Mouse (Mus musculus) heart, embryonic 13.5 days (tissue): ENCODE data around the gene Sigmar1. TPM values are rescaled to one million over a fixed set of nuclear protein-coding genes. Genes with fewer than 3 reads are reported as not detected.
"Not testable (repeated sequence)": the region's sequence is repeated elsewhere in the genome, so short reads cannot be mapped to it uniquely, and the experiment has no call there.

Experiments
- ATAC-seq: fragments of 200-750 bp; cut with Nextera tagmentation; 2 replicates; pipeline ENCODE4 v1.8.0; 2017; ENCODE audit warnings: moderate TSS enrichment; ENCODE audit not compliant: insufficient number of reproducible peaks, low FRiP score, low TSS enrichment; ENCODE audit errors: extremely low read depth
- H3K27ac ChIP-seq: fragments of 300-500 bp; sonication (generic); replicated peaks from 2 replicates; pipeline ENCODE4 v1.5.1; 2015; ENCODE audit warnings: moderate library complexity, mild to moderate bottlenecking, inconsistent platforms
- H3K27me3 ChIP-seq: fragments of 300-500 bp; sonication (generic); replicated peaks from 2 replicates; pipeline ENCODE4 v1.6.1; 2015; ENCODE audit warnings: mild to moderate bottlenecking, inconsistent platforms
- H3K36me3 ChIP-seq: fragments of 300-500 bp; sonication (generic); 2 replicates; pipeline ENCODE4 v1.6.1; 2015; ENCODE audit warnings: mild to moderate bottlenecking, inconsistent platforms
- H3K4me1 ChIP-seq: fragments of 300-500 bp; sonication (generic); 2 replicates; pipeline ENCODE4 v1.6.1; 2015; ENCODE audit warnings: inconsistent platforms
- H3K4me2 ChIP-seq: fragments of 300-500 bp; sonication (generic); 2 replicates; pipeline ENCODE4 v1.6.1; 2015; ENCODE audit warnings: inconsistent platforms, mild to moderate bottlenecking, moderate library complexity
- H3K4me3 ChIP-seq: fragments of 300-500 bp; sonication (generic); 2 replicates; pipeline ENCODE4 v1.5.1; 2015; ENCODE audit warnings: moderate library complexity, mild to moderate bottlenecking, inconsistent platforms
- H3K9ac ChIP-seq: fragments of 300-500 bp; sonication (generic); 2 replicates; pipeline ENCODE4 v1.6.1; 2015; ENCODE audit warnings: inconsistent platforms, mild to moderate bottlenecking, moderate library complexity
- H3K9me3 ChIP-seq: fragments of 300-500 bp; sonication (generic); 2 replicates; pipeline ENCODE4 v1.6.1; 2016; ENCODE audit warnings: inconsistent platforms
- WGBS: fragments of 180-500 bp; shearing (Covaris S2); methylation state at CpG from one replicate; pipeline ENCODE4 v1.1.7; 2015; ENCODE audit warnings: mixed read lengths; 5-methylcytosine and 5-hydroxymethylcytosine counted together
- polyA plus RNA-seq: library from polyadenylated mRNA; unstranded; fragments of >200 nt; fragmentation: Nextera tagmentation; extraction: Ambion mirVana; gene quantifications from 2 replicates; pipeline ENCODE4 v1.2.1, GENCODE M21; 2015

Sigmar1 gene
- polyA plus RNA-seq, 1 experiment from 2014 or later: 63.3 TPM

- ATAC-seq: peak; percentile 49
- 0 out of 2 replicates have a peak overlapping the region, but pooled peaks have one; percentile 42 for H3K9ac ChIP-seq
- 0 out of 2 replicates have a peak overlapping the region, but pooled peaks have one; percentile 3 for H3K4me3 ChIP-seq
- 3% methylated on average over 13 of the region's 13 CpGs for WGBS
- no peaks in the 10 kb centered on the region for H3K9me3 ChIP-seq
- peak overlapping the region; percentile 51 for H3K4me2 ChIP-seq
- H3K27me3 ChIP-seq: peaks cover 40% of the 10 kb centered on the region
- peaks cover 18% of the 10 kb centered on the region; the same call in 1 of the 2 replicates for H3K36me3 ChIP-seq
- H3K4me1 ChIP-seq: peaks cover 30% of the 10 kb centered on the region
- no peak overlapping the region for H3K27ac ChIP-seq
These were observed 48.9 kb downstream of the Sigmar1 start for GRCm38 (mm10) chr4:41707011-41707535.

GRCm38 (mm10) chr4:41705922-41706754 lies 49.8 kb downstream of the Sigmar1 start:
- Histone ChIP-seq H3K36me3 (peaks cover 9% of the 10 kb centered on the region; the same call in 1 of the 2 replicates), H3K4me3 (no peak overlapping the region), H3K4me2 (peak overlapping the region; percentile 51; the same call in 1 of the 2 replicates), H3K27me3 (peaks cover 40% of the 10 kb centered on the region), H3K27ac (no peak overlapping the region), H3K9me3 (no peaks in the 10 kb centered on the region), H3K4me1 (peaks cover 22% of the 10 kb centered on the region), H3K9ac (no peak overlapping the region)
- WGBS: 52% methylated on average over 19 of the region's 19 CpGs
- no peak for ATAC-seq

GRCm38 (mm10) chr4:41704651-41705050 lies 51.3 kb downstream of the Sigmar1 start:
- 2% methylated on average over 5 of the region's 5 CpGs for WGBS
- Histone ChIP-seq H3K4me3 (no peak overlapping the region), H3K4me2 (no peak overlapping the region), H3K27me3 (peaks cover 40% of the 10 kb centered on the region), H3K27ac (no peak overlapping the region), H3K36me3 (no peaks in the 10 kb centered on the region), H3K9ac (no peak overlapping the region), H3K4me1 (peaks cover 22% of the 10 kb centered on the region), H3K9me3 (no peaks in the 10 kb centered on the region)
- ATAC-seq: no peak

GRCm38 (mm10) chr4:41702226-41702625 lies 53.7 kb downstream of the Sigmar1 start:
- H3K27ac ChIP-seq, H3K4me3 ChIP-seq, H3K9me3 ChIP-seq, H3K9ac ChIP-seq, ATAC-seq, H3K36me3 ChIP-seq, H3K4me2 ChIP-seq: not testable (repeated sequence)
- 59% methylated on average over 2 of the region's 2 CpGs for WGBS
- peaks cover 21% of the 10 kb centered on the region for H3K4me1 ChIP-seq
- peaks cover 37% of the 10 kb centered on the region for H3K27me3 ChIP-seq

- 58% methylated on average over 2 of the region's 8 CpGs for WGBS
- not testable (repeated sequence) for H3K9ac ChIP-seq, H3K27ac ChIP-seq, H3K4me1 ChIP-seq, H3K4me3 ChIP-seq, H3K4me2 ChIP-seq, H3K36me3 ChIP-seq, H3K9me3 ChIP-seq, ATAC-seq
- H3K27me3 ChIP-seq: peaks cover 26% of the 10 kb centered on the region
These were observed 55.7 kb downstream of the Sigmar1 start for GRCm38 (mm10) chr4:41700224-41700623.

GRCm38 (mm10) chr4:41699783-41700182 lies 56.2 kb downstream of the Sigmar1 start, which contains the start of gene Il11ra1:
TSS of gene Il11ra1 (plus strand) at chr4:41699989.
- WGBS: 67% methylated on average over 10 of the region's 10 CpGs
- not testable (repeated sequence) for ATAC-seq, H3K27ac ChIP-seq, H3K36me3 ChIP-seq, H3K9me3 ChIP-seq, H3K9ac ChIP-seq, H3K4me1 ChIP-seq, H3K4me3 ChIP-seq
- Histone ChIP-seq H3K4me2 (peak within 1 kb of the TSS; percentile 37), H3K27me3 (peaks cover 22% of the 10 kb centered on the region)

- Histone ChIP-seq H3K4me2 (peak overlapping the region; percentile 37), H3K27me3 (peaks cover 13% of the 10 kb centered on the region)
- WGBS: 7% methylated on average over 20 of the region's 32 CpGs
- not testable (repeated sequence) for H3K4me1 ChIP-seq, ATAC-seq, H3K27ac ChIP-seq, H3K9me3 ChIP-seq, H3K4me3 ChIP-seq, H3K36me3 ChIP-seq, H3K9ac ChIP-seq
These were observed 57.4 kb downstream of the Sigmar1 start for GRCm38 (mm10) chr4:41698421-41699016.

GRCm38 (mm10) chr4:41696930-41697841 lies 58.8 kb downstream of the Sigmar1 start, which contains the start of gene Cntfr:
TSS of gene Cntfr (minus strand) at chr4:41697089.
- peak within 1 kb of the TSS; percentile 57 for H3K4me2 ChIP-seq
- H3K4me3 ChIP-seq: peak within 1 kb of the TSS; percentile 21; the same call in 1 of the 2 replicates
- not testable (repeated sequence) for H3K36me3 ChIP-seq, H3K9me3 ChIP-seq, ATAC-seq, H3K9ac ChIP-seq, H3K4me1 ChIP-seq, H3K27ac ChIP-seq
- 14% methylated on average over 33 of the region's 40 CpGs for WGBS
- peaks cover 14% of the 10 kb centered on the region for H3K27me3 ChIP-seq

GRCm38 (mm10) chr4:41696452-41696851 lies 59.5 kb downstream of the Sigmar1 start:
- H3K4me1 ChIP-seq, H3K9ac ChIP-seq, ATAC-seq, H3K36me3 ChIP-seq, H3K27ac ChIP-seq, H3K9me3 ChIP-seq: not testable (repeated sequence)
- H3K27me3 ChIP-seq: peaks cover 14% of the 10 kb centered on the region
- WGBS: 11% methylated on average over 14 of the region's 15 CpGs
- H3K4me3 ChIP-seq: peak overlapping the region; percentile 21; the same call in 1 of the 2 replicates
- H3K4me2 ChIP-seq: peak overlapping the region; percentile 57

- H3K9me3 ChIP-seq, H3K4me1 ChIP-seq, H3K36me3 ChIP-seq, H3K9ac ChIP-seq, ATAC-seq, H3K27ac ChIP-seq: not testable (repeated sequence)
- WGBS: 7% methylated on average over 14 of the region's 38 CpGs
- peak overlapping the region; percentile 30; the same call in 1 of the 2 replicates for H3K4me3 ChIP-seq
- peak overlapping the region; percentile 54 for H3K4me2 ChIP-seq
- H3K27me3 ChIP-seq: peaks cover 14% of the 10 kb centered on the region
These were observed 60.2 kb downstream of the Sigmar1 start for GRCm38 (mm10) chr4:41695800-41696199.
